Mouse (Mus musculus) central nervous system, embryonic 18 days (tissue): ENCODE measurements around the gene Ddx6. TPM values are rescaled to one million over a fixed set of nuclear protein-coding genes. Genes with fewer than 3 reads are reported as not detected.

Experiments
- polyA plus RNA-seq: library from polyadenylated mRNA; depleted of rRNA; stranded (reverse); fragments of >200 nt; gene quantifications from 2 replicates; pipeline ENCODE4 v1.2.3, GENCODE M21; 2012; rRNA removed

Ddx6 gene
- 47.4 and 48.5 TPM in 2 replicates for polyA plus RNA-seq

GRCm38 (mm10) chr9:44604779-44605615 lies at the start of gene Ddx6:
TSS of gene Ddx6 (plus strand) at chr9:44604892.

GRCm38 (mm10) chr9:44561597-44561996 lies 43.1 kb upstream of the Ddx6 start, which contains the start of gene Cxcr5:
TSS of gene Cxcr5 (minus strand) at chr9:44561877.

GRCm38 (mm10) chr9:44673005-44673404 lies 68.3 kb downstream of the Ddx6 start, which contains the start of gene Treh:
TSS of gene Treh (plus strand) at chr9:44673233.

Other genes starting within 250 kb of the Ddx6 start
- 31.1 and 35.4 TPM in 2 replicates for gene Vps11, start 243.2 kb upstream of the Ddx6 start, polyA plus RNA-seq
- 49.9 and 50.9 TPM in 2 replicates for gene Hyou1, start 225.4 kb upstream of the Ddx6 start, polyA plus RNA-seq
- 60.4 and 61.0 TPM in 2 replicates for gene Slc37a4, start 208.0 kb upstream of the Ddx6 start, polyA plus RNA-seq
- gene Rps25, start 197.8 kb upstream of the Ddx6 start, polyA plus RNA-seq: 785 and 795 TPM in 2 replicates
- 207 and 215 TPM in 2 replicates for gene Trappc4, start 197.3 kb upstream of the Ddx6 start, polyA plus RNA-seq
- gene Ccdc84, start 186.3 kb upstream of the Ddx6 start, polyA plus RNA-seq: 55.8 and 58.3 TPM in 2 replicates
- not detected in 2 replicates for gene Foxr1, start 163.8 kb upstream of the Ddx6 start, polyA plus RNA-seq
- 0.08 TPM in 1 of 2 replicates, not detected in the other for gene Upk2, start 149.9 kb upstream of the Ddx6 start, polyA plus RNA-seq
- 13.9 and 19.7 TPM in 2 replicates for gene Bcl9l, start 122.1 kb upstream of the Ddx6 start, polyA plus RNA-seq
- not detected in 2 replicates for gene Cxcr5, start 43.0 kb upstream of the Ddx6 start, polyA plus RNA-seq
- not detected in 2 replicates for gene Treh, start 68.3 kb downstream of the Ddx6 start, polyA plus RNA-seq
- gene Phldb1, start 130.3 kb downstream of the Ddx6 start, polyA plus RNA-seq: 120 and 130 TPM in 2 replicates
- 60.5 and 65.2 TPM in 2 replicates for gene Arcn1, start 163.0 kb downstream of the Ddx6 start, polyA plus RNA-seq
- gene Ift46, start 163.0 kb downstream of the Ddx6 start, polyA plus RNA-seq: 133 and 134 TPM in 2 replicates
- gene Tmem25, start 194.4 kb downstream of the Ddx6 start, polyA plus RNA-seq: 37.2 and 38.0 TPM in 2 replicates
- gene Ttc36, start 198.2 kb downstream of the Ddx6 start, polyA plus RNA-seq: 0.95 and 1.4 TPM in 2 replicates